Mouse (Mus musculus): ENCODE results near the gene Stmn1.

- TF ChIP-seq CTCF (IDR thresholded peaks at IDR 0.05; ENCODE audit: low read depth) (no peak), EP300 (optimal IDR thresholded peaks at IDR 0.05) (no peak)
Observed at GRCm38 (mm10) chr4:134497223-134497622, 29.1 kb downstream of the Stmn1 start.
